Mouse (Mus musculus) Patski (cell line): Measurements from ENCODE around the gene Csgalnact2. TPM values are rescaled to one million over a fixed set of nuclear protein-coding genes. Genes with fewer than 3 reads are reported as not detected.

ENCODE experiments used
- ATAC-seq: fragments of 100-300 bp; one replicate; pipeline ENCODE4 v1.8.0; 2021
- CTCF ChIA-PET: fragments of 350-600 bp; sonication (Branson Sonifier 250); formaldehyde crosslinking; loops from one replicate; lab custom pipeline; 2022; ENCODE audit warnings: inconsistent platforms; lab: Charles Lee
- POLR2A ChIA-PET: fragments of 350-600 bp; sonication (Branson Sonifier 250); formaldehyde crosslinking; loops from one replicate; lab custom pipeline; 2022; ENCODE audit warnings: antibody characterized with exemption, inconsistent platforms; lab: Charles Lee
- DNase-seq: peaks from one replicate; pipeline ENCODE4 v3.0.0-alpha.2; 2011; ENCODE audit warnings: low read depth, low spot score
- H3K27me3 ChIP-seq: fragments of 371-371 bp; one replicate; pipeline ENCODE4 v1.5.1; 2021
- CTCF ChIP-seq: fragments of 100-300 bp; IDR thresholded peaks from one replicate; pipeline ENCODE4 v1.5.1; 2021
- in situ Hi-C: fragments of 300-500 bp; cut with MboI; formaldehyde crosslinking; loops from 3 replicates; pipeline ENCODE4 v1.11.1; 2018; ENCODE audit warnings: low pct_unique_long_range_greater_than_20kb, mixed read lengths
- polyA plus RNA-seq: library from polyadenylated mRNA; unstranded; gene quantifications from one replicate; pipeline ENCODE4 v1.2.3, GENCODE M21; 2021

The Csgalnact2 gene
- polyA plus RNA-seq, 1 experiment from 2014 or later = 11.7 TPM

- TF ChIP-seq CTCF = no peak
- ChIA-PET POLR2A (no interaction called here), CTCF (no interaction called here)
- DNase-seq (no peak), ATAC-seq (no peak)
- H3K27me3 ChIP-seq = peaks cover 5% of the 10 kb centered on the region
- in situ Hi-C loops = no loop called here
Measured at GRCm38 (mm10) chr6:118168106-118168505, 29.2 kb upstream of the Csgalnact2 start.

DNA sequence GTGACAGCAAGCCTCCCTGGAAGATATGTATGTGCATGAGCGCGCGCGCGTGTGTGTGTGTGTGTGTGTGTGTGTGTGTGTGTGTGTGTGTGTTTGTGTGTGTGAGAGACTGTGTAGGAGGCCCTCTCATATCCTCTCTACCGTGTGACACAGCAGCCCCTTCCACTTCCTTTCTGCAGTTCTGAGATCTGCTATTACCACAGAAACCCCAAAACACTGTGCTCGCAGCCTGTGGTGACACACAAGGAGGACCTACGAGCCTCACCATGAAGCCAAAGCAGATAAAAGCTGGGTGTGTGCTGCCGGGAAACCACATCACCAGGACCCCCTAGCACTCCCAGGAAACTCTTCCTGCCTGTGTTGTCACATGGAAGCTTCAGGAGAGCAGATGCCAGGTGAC is 28.1 kb upstream of the Csgalnact2 start:
- TF ChIP-seq CTCF = no peak
- in situ Hi-C loops = no loop called here

GRCm38 (mm10) chr6:118165516-118165915 is 26.6 kb upstream of the Csgalnact2 start:
- peaks cover 7% of the 10 kb centered on the region for H3K27me3 ChIP-seq
- no peak for ATAC-seq
- no peak for DNase-seq
- CTCF ChIA-PET = no interaction called here
- POLR2A ChIA-PET = no interaction called here
- TF ChIP-seq CTCF = no peak
- in situ Hi-C loops = no loop called here

More for the DNA sequence above, 28.1 kb upstream of the Csgalnact2 start:
- ATAC-seq (no peak), DNase-seq (no peak)
- ChIA-PET POLR2A (no interaction called here), CTCF (interaction anchor here (1.0 kb wide), 1 partner anchor 12 kb away, joined by 3 read pairs; no protein-coding TSS in a partner anchor)
- peaks cover 3% of the 10 kb centered on the region for H3K27me3 ChIP-seq

DNA sequence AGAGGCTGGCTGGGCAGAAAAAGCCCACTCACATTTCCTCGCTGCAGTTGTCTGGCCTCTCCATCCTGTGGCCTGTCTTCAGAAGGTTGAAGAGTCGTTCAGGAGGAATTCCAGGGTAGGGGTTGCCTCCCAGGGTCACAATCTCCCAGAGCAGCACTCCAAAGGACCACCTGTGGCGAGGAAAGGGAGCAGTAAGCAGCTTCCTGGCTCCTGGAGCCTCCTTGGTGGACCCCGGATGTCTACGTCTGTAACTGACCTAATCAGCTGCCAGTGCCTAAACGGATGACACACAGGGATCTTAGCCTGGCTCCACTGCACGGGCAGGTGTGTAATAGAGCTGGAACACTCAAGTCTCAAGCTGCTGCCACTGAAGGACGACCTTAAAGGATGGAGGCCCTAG is 25.8 kb upstream of the Csgalnact2 start:
- no peak for DNase-seq
- CTCF ChIA-PET = no interaction called here
- in situ Hi-C loops = no loop called here

GRCm38 (mm10) chr6:118163086-118163485 is 24.1 kb upstream of the Csgalnact2 start:
- ChIA-PET POLR2A (no interaction called here), CTCF (no interaction called here)
- in situ Hi-C loops = no loop called here
- DNase-seq = no peak
- peaks cover 24% of the 10 kb centered on the region for H3K27me3 ChIP-seq
- TF ChIP-seq CTCF = no peak
- ATAC-seq = no peak

More for the DNA sequence above, 25.8 kb upstream of the Csgalnact2 start:
- peaks cover 14% of the 10 kb centered on the region for H3K27me3 ChIP-seq
- ATAC-seq = no peak
- POLR2A ChIA-PET = no interaction called here
- TF ChIP-seq CTCF = no peak

DNA sequence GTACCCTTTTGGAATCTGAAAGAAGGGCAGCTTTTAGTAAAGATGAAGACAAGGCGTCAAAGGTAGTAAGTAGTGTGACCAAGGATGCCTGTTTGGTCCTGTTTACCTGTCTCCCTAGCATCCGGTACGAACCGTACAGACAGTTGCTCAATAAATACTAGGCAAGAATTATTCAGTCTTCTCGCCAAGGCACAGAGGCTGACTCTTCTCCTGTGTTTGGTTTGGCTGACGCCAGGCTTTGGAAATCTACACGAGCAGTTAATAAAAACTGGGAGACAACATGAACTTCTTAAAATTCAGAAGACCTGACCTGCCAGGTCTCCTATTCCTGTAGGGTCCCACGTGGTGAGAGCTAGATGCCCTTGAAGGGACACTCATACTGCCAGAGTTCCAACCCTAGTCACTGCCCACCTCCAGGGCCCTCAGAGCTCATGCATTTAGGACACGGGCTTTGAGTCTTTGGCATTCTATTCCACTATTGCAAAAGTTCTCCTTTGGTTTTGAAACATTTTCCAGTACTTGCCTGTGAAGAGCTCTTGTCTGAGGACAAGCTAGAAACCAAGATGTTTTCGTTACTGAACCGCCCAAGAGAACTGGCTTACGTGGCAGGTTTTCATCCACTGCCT is 23.6 kb upstream of the Csgalnact2 start:
- ChIA-PET CTCF (no interaction called here), POLR2A (no interaction called here)
- DNase-seq (no peak), ATAC-seq (no peak)
- peaks cover 29% of the 10 kb centered on the region for H3K27me3 ChIP-seq
- in situ Hi-C loops = no loop called here
- no peak for TF ChIP-seq CTCF

DNA sequence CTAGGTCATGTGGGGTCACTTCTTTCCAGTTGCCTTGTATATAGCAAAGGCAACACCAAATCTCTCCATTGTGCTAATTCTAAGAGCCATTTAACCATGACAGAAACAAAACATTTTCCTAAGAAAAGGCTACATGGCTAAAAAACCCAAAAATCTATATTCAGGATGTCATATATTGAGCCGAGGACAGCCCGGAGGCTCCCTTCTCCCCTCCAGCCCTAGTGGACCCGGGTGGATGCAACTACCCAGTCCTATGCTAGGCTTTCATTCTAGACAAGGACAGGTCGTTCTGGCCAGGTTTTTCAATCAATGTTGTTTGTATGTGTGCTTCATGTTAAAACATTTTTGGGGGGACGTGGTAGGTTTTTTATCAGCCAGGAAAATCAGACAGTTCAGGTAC is 14.2 kb upstream of the Csgalnact2 start:
- in situ Hi-C loops = no loop called here
- TF ChIP-seq CTCF = no peak
- peaks cover 53% of the 10 kb centered on the region for H3K27me3 ChIP-seq
- CTCF ChIA-PET = no interaction called here
- ATAC-seq = no peak
- POLR2A ChIA-PET = no interaction called here
- no peak for DNase-seq

- TF ChIP-seq CTCF = no peak
- ATAC-seq (no peak), DNase-seq (no peak)
- H3K27me3 ChIP-seq = peaks cover 38% of the 10 kb centered on the region
- CTCF ChIA-PET = no interaction called here
- POLR2A ChIA-PET = no interaction called here
- in situ Hi-C loops = no loop called here
Measured at GRCm38 (mm10) chr6:118150988-118151387, 12.0 kb upstream of the Csgalnact2 start.

- ChIA-PET CTCF (no interaction called here), POLR2A (no interaction called here)
- no peak for DNase-seq
- TF ChIP-seq CTCF = no peak
- ATAC-seq = no peak
- in situ Hi-C loops = no loop called here
- H3K27me3 ChIP-seq = peaks cover 39% of the 10 kb centered on the region
Measured at GRCm38 (mm10) chr6:118150538-118150937, 11.6 kb upstream of the Csgalnact2 start.

- no peak for ATAC-seq
- in situ Hi-C loops = no loop called here
- TF ChIP-seq CTCF = no peak
Measured at GRCm38 (mm10) chr6:118150128-118150527, 11.2 kb upstream of the Csgalnact2 start.

GRCm38 (mm10) chr6:118140961-118141360 is 2.0 kb upstream of the Csgalnact2 start:
- ATAC-seq (no peak), DNase-seq (no peak)
- ChIA-PET POLR2A (no interaction called here), CTCF (no interaction called here)
- TF ChIP-seq CTCF = no peak
- peaks cover 26% of the 10 kb centered on the region for H3K27me3 ChIP-seq
- in situ Hi-C loops = no loop called here

More at GRCm38 (mm10) chr6:118150128-118150527, 11.2 kb upstream of the Csgalnact2 start:
- DNase-seq = no peak
- CTCF ChIA-PET = no interaction called here
- POLR2A ChIA-PET = no interaction called here
- H3K27me3 ChIP-seq = peaks cover 39% of the 10 kb centered on the region

DNA sequence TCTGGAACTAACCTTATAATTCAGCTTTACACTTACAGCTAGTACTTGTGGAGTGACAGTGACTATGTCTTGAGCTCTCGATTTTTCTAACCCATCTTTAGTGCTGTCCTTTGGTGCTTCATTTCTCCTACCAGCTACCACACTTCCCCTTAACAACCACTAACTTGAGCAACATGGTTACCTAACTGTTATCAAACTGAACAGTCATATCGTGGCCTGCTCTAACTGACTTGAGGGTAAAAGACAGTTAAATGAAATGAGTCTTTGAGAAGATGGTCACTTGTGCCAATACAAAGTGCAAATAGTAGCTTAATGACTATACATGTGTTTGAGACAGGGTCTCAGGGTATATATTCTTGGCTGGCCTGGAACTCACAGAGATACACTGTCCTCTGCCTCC is 1.8 kb downstream of the Csgalnact2 start:
- no peak for TF ChIP-seq CTCF
- POLR2A ChIA-PET = no interaction called here
- DNase-seq (no peak), ATAC-seq (no peak)
- CTCF ChIA-PET = no interaction called here
- H3K27me3 ChIP-seq = peaks cover 3% of the 10 kb centered on the region
- in situ Hi-C loops = no loop called here
